Mouse (Mus musculus) liver, postnatal 0 days (tissue): ENCODE data around the gene Ankdd1b. TPM values are rescaled to one million over a fixed set of nuclear protein-coding genes. Genes with fewer than 3 reads are reported as not detected.

Source experiments
- ATAC-seq: fragments of 200-750 bp; cut with Nextera tagmentation; 2 replicates; pipeline ENCODE4 v1.8.0; 2017; ENCODE audit warnings: mild to moderate bottlenecking, moderate library complexity
- DNase-seq: peaks from one replicate; pipeline ENCODE4 v3.0.0-alpha.2; 2016
- H3K27ac ChIP-seq: fragments of 300-500 bp; sonication (generic); 2 replicates; pipeline ENCODE4 v1.5.1; 2014; ENCODE audit warnings: antibody characterized with exemption, moderate library complexity, mild to moderate bottlenecking, low read depth
- H3K27me3 ChIP-seq: fragments of 300-500 bp; sonication (generic); 2 replicates; pipeline ENCODE4 v1.6.1; 2014; ENCODE audit warnings: low read length, control low read depth, mixed read lengths; ENCODE audit not compliant: insufficient read depth
- H3K36me3 ChIP-seq: fragments of 300-500 bp; sonication (generic); replicated peaks from 2 replicates; pipeline ENCODE4 v1.6.1; 2014; ENCODE audit warnings: mild to moderate bottlenecking, control low read depth, low read length, moderate library complexity, mixed read lengths; ENCODE audit not compliant: insufficient read depth
- H3K4me1 ChIP-seq: fragments of 300-500 bp; sonication (generic); 2 replicates; pipeline ENCODE4 v1.6.1; 2014; ENCODE audit warnings: antibody characterized with exemption, mild to moderate bottlenecking, control low read depth; ENCODE audit not compliant: insufficient read depth
- H3K4me2 ChIP-seq: fragments of 300-500 bp; sonication (generic); 2 replicates; pipeline ENCODE4 v1.6.1; 2014; ENCODE audit warnings: low read depth, mild to moderate bottlenecking, low read length, moderate library complexity, mixed read lengths
- H3K4me3 ChIP-seq: fragments of 300-500 bp; sonication (generic); 2 replicates; pipeline ENCODE4 v1.5.1; 2014; ENCODE audit warnings: low read depth, low read length
- H3K9ac ChIP-seq: fragments of 300-500 bp; sonication (generic); replicated peaks from 2 replicates; pipeline ENCODE4 v1.6.1; 2014; ENCODE audit warnings: mild to moderate bottlenecking, moderate library complexity
- H3K9me3 ChIP-seq: fragments of 300-500 bp; sonication (generic); 2 replicates; pipeline ENCODE4 v1.6.1; 2016; ENCODE audit warnings: mild to moderate bottlenecking, control low read depth, low read length, mixed read lengths
- CTCF ChIP-seq: sonication (generic); IDR thresholded peaks from 2 replicates; pipeline ENCODE4 v1.5.1; 2016; ENCODE audit warnings: antibody characterized with exemption, low read depth
- EP300 ChIP-seq: IDR thresholded peaks from 2 replicates; pipeline ENCODE4 v1.6.1; 2016; ENCODE audit warnings: antibody characterized with exemption, low read depth, mild to moderate bottlenecking
- WGBS: fragments of 180-500 bp; shearing (Covaris S2); extraction: QIAGEN DNeasy Blood & Tissue Kit; methylation state at CpG from one replicate; pipeline ENCODE4 v1.1.7; 2014; ENCODE audit not compliant: insufficient replicate concordance; 5-methylcytosine and 5-hydroxymethylcytosine counted together
- polyA plus RNA-seq: library from polyadenylated mRNA; unstranded; fragments of >200 nt; fragmentation: Nextera tagmentation; extraction: Ambion mirVana; gene quantifications from 2 replicates; pipeline ENCODE4 v1.2.1, GENCODE M21; 2015

Gene Ankdd1b
- polyA plus RNA-seq, 1 experiment from 2014 or later, result not detected

- no peaks in the 10 kb centered on the region for H3K9me3 ChIP-seq
- peak within 1 kb of the TSS; percentile 79 for H3K4me3 ChIP-seq
- peak within 1 kb of the TSS; percentile 66 for H3K27ac ChIP-seq
- peak within 1 kb of the TSS; percentile 80 for H3K9ac ChIP-seq
- H3K36me3 ChIP-seq, result peaks cover 31% of the 10 kb centered on the region
- TF ChIP-seq EP300 (peak; percentile 93), CTCF (no peak)
- under 1% methylated on average over 44 of the region's 44 CpGs for WGBS
- no peaks in the 10 kb centered on the region for H3K27me3 ChIP-seq
- H3K4me1 ChIP-seq, result peaks cover 7% of the 10 kb centered on the region; the same call in 1 of the 2 replicates
- peak within 1 kb of the TSS; percentile 83 for H3K4me2 ChIP-seq
- DNase-seq (peak; percentile 98), ATAC-seq (peak; percentile 100)
Observed at GRCm38 (mm10) chr13:96388042-96388888, 82.7 kb downstream of the Ankdd1b start, which contains the start of gene Poc5. Poc5 (plus strand) TSS chr13:96388294.

GRCm38 (mm10) chr13:96377883-96378282 is 93.1 kb downstream of the Ankdd1b start:
- 32% methylated on average over 4 of the region's 4 CpGs for WGBS
- TF ChIP-seq EP300 (no peak), CTCF (no peak)
- ATAC-seq, result no peak

GRCm38 (mm10) chr13:96376871-96377270 is 94.1 kb downstream of the Ankdd1b start:
- no peaks in the 10 kb centered on the region for H3K9me3 ChIP-seq
- no peak overlapping the region for H3K4me2 ChIP-seq
- no peaks in the 10 kb centered on the region for H3K4me1 ChIP-seq
- H3K4me3 ChIP-seq, result no peak overlapping the region
- 92% methylated on average over 18 of the region's 18 CpGs for WGBS
- no peak overlapping the region for H3K9ac ChIP-seq
- ATAC-seq, result no peak
- no peak overlapping the region for H3K27ac ChIP-seq
- H3K36me3 ChIP-seq, result no peaks in the 10 kb centered on the region
- H3K27me3 ChIP-seq, result no peaks in the 10 kb centered on the region
- DNase-seq, result no peak
- no peak for TF ChIP-seq CTCF
- TF ChIP-seq EP300, result no peak

More at GRCm38 (mm10) chr13:96377883-96378282, 93.1 kb downstream of the Ankdd1b start:
- no peak overlapping the region for H3K4me2 ChIP-seq
- no peaks in the 10 kb centered on the region for H3K4me1 ChIP-seq
- H3K36me3 ChIP-seq, result no peaks in the 10 kb centered on the region
- no peak overlapping the region for H3K27ac ChIP-seq
- no peak overlapping the region for H3K9ac ChIP-seq
- H3K27me3 ChIP-seq, result no peaks in the 10 kb centered on the region
- no peak overlapping the region for H3K4me3 ChIP-seq
- H3K9me3 ChIP-seq, result no peaks in the 10 kb centered on the region
- no peak for DNase-seq

GRCm38 (mm10) chr13:96375519-96375918 is 95.5 kb downstream of the Ankdd1b start:
- Histone ChIP-seq H3K27ac (no peak overlapping the region), H3K9ac (no peak overlapping the region), H3K36me3 (no peaks in the 10 kb centered on the region), H3K4me1 (no peaks in the 10 kb centered on the region), H3K9me3 (no peaks in the 10 kb centered on the region), H3K4me2 (no peak overlapping the region), H3K27me3 (no peaks in the 10 kb centered on the region), H3K4me3 (no peak overlapping the region)
- WGBS, result 4% methylated on average over 2 of the region's 2 CpGs
- DNase-seq (no peak), ATAC-seq (no peak)
- peak; percentile 37 for TF ChIP-seq CTCF
- TF ChIP-seq EP300, result no peak

Other genes with a start within 250 kb of the Ankdd1b start
- gene Poc5, start 82.9 kb downstream of the Ankdd1b start, polyA plus RNA-seq, result 3.7 and 4.2 TPM in 2 replicates
- gene Gm17622, start 19.5 kb upstream of the Ankdd1b start, polyA plus RNA-seq, result not detected in 2 replicates
- gene Polk, start 71.4 kb upstream of the Ankdd1b start, polyA plus RNA-seq, result 1.3 TPM in 2 replicates
- gene Col4a3bp, start 71.4 kb upstream of the Ankdd1b start, polyA plus RNA-seq, result 3.5 and 4.2 TPM in 2 replicates
- 25.3 and 26.5 TPM in 2 replicates for gene Hmgcr, start 199.7 kb upstream of the Ankdd1b start, polyA plus RNA-seq